Mouse (Mus musculus): ENCODE measurements at regions not wholly inside any gene's neighbourhood (a gene's known extent, or its start where the extent isn't known, plus 50 kb on each side); places are given as distances from the start of the nearest gene placed in this dataset.

GRCm38 (mm10) chr14:98316237-98316636 lies 146.7 kb upstream of the Dach1 start:
- H3K4me1 ChIP-seq (ENCODE audit: control insufficient read depth, insufficient read depth, low read length) = no peaks in the 10 kb centered on the region
- no peak overlapping the region for H3K27ac ChIP-seq (ENCODE audit: insufficient read depth, low read length)
- no peak overlapping the region for H3K9ac ChIP-seq (ENCODE audit: low read depth, poor library complexity, severe bottlenecking)
- H3K27me3 ChIP-seq (ENCODE audit: control insufficient read depth, insufficient read depth, low read length, poor library complexity, severe bottlenecking) = no peaks in the 10 kb centered on the region
- H3K4me3 ChIP-seq (ENCODE audit: low read depth, low read length) = no peak overlapping the region
- TF ChIP-seq CTCF (IDR thresholded peaks at IDR 0.05; ENCODE audit: low read depth, low read length) (no peak), EP300 (IDR thresholded peaks at IDR 0.05; ENCODE audit: insufficient read depth, low read depth, low read length) (no peak), POLR2A (IDR thresholded peaks at IDR 0.05; ENCODE audit: insufficient read depth, low read length) (no peak)
- no peaks in the 10 kb centered on the region for H3K9me3 ChIP-seq (replicated peaks; ENCODE audit: control insufficient read depth, insufficient read depth, low read length, poor library complexity, severe bottlenecking)
- no peaks in the 10 kb centered on the region for H3K36me3 ChIP-seq (ENCODE audit: control insufficient read depth, insufficient read depth, low read length, poor library complexity, severe bottlenecking)

GRCm38 (mm10) chr14:98294142-98294541 lies 124.6 kb upstream of the Dach1 start:
- Histone ChIP-seq H3K27me3 (ENCODE audit: control insufficient read depth, insufficient read depth, low read length, poor library complexity, severe bottlenecking) (no peaks in the 10 kb centered on the region), H3K36me3 (ENCODE audit: control insufficient read depth, insufficient read depth, low read length, poor library complexity, severe bottlenecking) (no peaks in the 10 kb centered on the region), H3K9me3 (replicated peaks; ENCODE audit: control insufficient read depth, insufficient read depth, low read length, poor library complexity, severe bottlenecking) (no peaks in the 10 kb centered on the region), H3K27ac (ENCODE audit: insufficient read depth, low read length) (peak overlapping the region; percentile 72), H3K4me1 (ENCODE audit: control insufficient read depth, insufficient read depth, low read length) (no peaks in the 10 kb centered on the region), H3K9ac (ENCODE audit: low read depth, poor library complexity, severe bottlenecking) (no peak overlapping the region), H3K4me3 (ENCODE audit: low read depth, low read length) (no peak overlapping the region)
- TF ChIP-seq POLR2A (IDR thresholded peaks at IDR 0.05; ENCODE audit: insufficient read depth, low read length) (no peak), CTCF (IDR thresholded peaks at IDR 0.05; ENCODE audit: low read depth, low read length) (no peak), EP300 (IDR thresholded peaks at IDR 0.05; ENCODE audit: insufficient read depth, low read depth, low read length) (no peak)

All from ES-Bruce4 (cell line).